Mouse (Mus musculus) liver, postnatal 0 days (tissue): ENCODE measurements around the gene Krt28.

Experiments used
- CTCF ChIP-seq: sonication (generic); IDR thresholded peaks from 2 replicates; pipeline ENCODE4 v1.5.1; 2016; ENCODE audit warnings: antibody characterized with exemption, low read depth
- EP300 ChIP-seq: IDR thresholded peaks from 2 replicates; pipeline ENCODE4 v1.6.1; 2016; ENCODE audit warnings: antibody characterized with exemption, low read depth, mild to moderate bottlenecking

GRCm38 (mm10) chr11:99413247-99413646 is 38.5 kb upstream of the Krt28 start:
- TF ChIP-seq CTCF (peak; percentile 79), EP300 (no peak)
